Mouse (Mus musculus) Muller cell, postnatal 12 days (primary cell): ENCODE measurements at regions not wholly inside any gene's neighbourhood (a gene's known extent, or its start where the extent isn't known, plus 50 kb on each side); places are given as distances from the start of the nearest gene placed in this dataset.
A peak's percentile ranks its signal among the peaks of the same experiment; 100 is the strongest.

Experiments
- DNase-seq: peaks from one replicate; pipeline ENCODE4 v3.0.0-alpha.2; 2015; ENCODE audit errors: inconsistent ontology term

GRCm38 (mm10) chr9:6027272-6027671 lies 141.1 kb upstream of the Pdgfd start:
- no peak for DNase-seq

- no peak for DNase-seq
Measured at GRCm38 (mm10) chr9:6066419-6066818, 102.0 kb upstream of the Pdgfd start.

DNA sequence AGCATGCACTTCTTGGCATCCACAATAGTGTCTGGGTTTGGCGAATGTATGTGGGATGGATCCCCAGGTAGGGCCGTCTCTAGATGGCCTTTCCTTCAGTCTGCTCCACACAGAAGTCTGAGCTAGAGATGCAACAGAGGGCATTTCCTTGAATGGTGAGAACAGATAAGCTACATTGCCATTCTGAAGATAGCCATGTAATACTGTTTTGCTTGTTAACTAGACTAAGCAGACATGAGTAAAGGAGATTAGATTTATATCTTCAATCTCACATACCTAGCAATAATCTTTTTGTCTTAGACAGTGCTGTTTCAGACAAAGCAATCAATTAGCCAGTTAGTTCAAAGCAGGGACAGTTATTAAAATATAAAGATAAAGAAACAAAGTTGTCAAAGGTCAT lies 100.9 kb upstream of the Pdgfd start:
- DNase-seq: no peak

DNA sequence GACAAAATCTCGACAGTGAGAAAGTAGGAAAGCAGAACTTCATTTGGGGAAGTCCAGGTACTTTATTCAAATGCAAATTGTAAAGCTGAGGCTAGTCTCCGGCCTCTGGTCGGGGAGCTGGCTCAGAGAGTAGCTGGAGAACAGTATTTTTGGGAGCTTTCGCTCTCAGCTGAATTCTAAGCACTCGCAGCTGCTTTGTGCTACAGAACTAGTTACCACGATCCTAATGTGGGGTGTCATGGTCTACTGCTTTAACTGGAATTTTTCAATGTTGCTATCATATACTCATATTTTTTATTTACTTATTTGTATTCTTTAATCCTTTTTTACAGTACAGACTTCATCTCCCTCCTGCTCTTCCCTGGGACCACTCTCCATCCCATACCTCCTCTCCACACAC lies 87.1 kb upstream of the Pdgfd start:
- no peak for DNase-seq

GRCm38 (mm10) chr9:6089913-6090312 lies 78.5 kb upstream of the Pdgfd start:
- DNase-seq: peak; percentile 11

GRCm38 (mm10) chr9:6090747-6091146 lies 77.6 kb upstream of the Pdgfd start:
- DNase-seq: no peak

- DNase-seq: no peak
Measured at GRCm38 (mm10) chr9:6108093-6108492, 60.3 kb upstream of the Pdgfd start.
